Mouse (Mus musculus) adrenal gland, postnatal 14 days (tissue): ENCODE data around the gene Ccdc81. TPM values are rescaled to one million over a fixed set of nuclear protein-coding genes. Genes with fewer than 3 reads are reported as not detected.
A peak's percentile ranks its signal among the peaks of the same experiment; 100 is the strongest.

ENCODE experiments used
- DNase-seq: peaks from one replicate; pipeline ENCODE4 v3.0.0; 2021; ENCODE audit warnings: mixed read lengths
- total RNA-seq: library from RNA; stranded (reverse); gene quantifications from 2 replicates; pipeline ENCODE4 v1.2.3, GENCODE M21; 2021

Ccdc81 gene
- total RNA-seq, 1 experiment from 2014 or later: 0.11 TPM

- DNase-seq: no peak
Measured at GRCm38 (mm10) chr7:89864769-89865168, 38.7 kb downstream of the Ccdc81 start.

- DNase-seq: no peak
Measured at GRCm38 (mm10) chr7:89856440-89857217, 46.8 kb downstream of the Ccdc81 start.

- DNase-seq: no peak
Measured at GRCm38 (mm10) chr7:89855196-89855595, 48.2 kb downstream of the Ccdc81 start.

GRCm38 (mm10) chr7:89853131-89853530 is 50.3 kb downstream of the Ccdc81 start:
- no peak for DNase-seq

GRCm38 (mm10) chr7:89852158-89853095 is 51.0 kb downstream of the Ccdc81 start:
- DNase-seq: peak; percentile 55

GRCm38 (mm10) chr7:89850510-89850909 is 52.9 kb downstream of the Ccdc81 start:
- DNase-seq: peak; percentile 24

GRCm38 (mm10) chr7:89845669-89846068 is 57.8 kb downstream of the Ccdc81 start:
- DNase-seq: no peak

GRCm38 (mm10) chr7:89843533-89843932 is 59.9 kb downstream of the Ccdc81 start:
- DNase-seq: peak; percentile 62

- no peak for DNase-seq
Measured at GRCm38 (mm10) chr7:89843121-89843520, 60.3 kb downstream of the Ccdc81 start.

GRCm38 (mm10) chr7:89842404-89842715 is 61.1 kb downstream of the Ccdc81 start:
- DNase-seq: no peak

GRCm38 (mm10) chr7:89841670-89842403 is 61.6 kb downstream of the Ccdc81 start:
- DNase-seq: peak; percentile 87

GRCm38 (mm10) chr7:89839721-89840120 is 63.7 kb downstream of the Ccdc81 start:
- DNase-seq: no peak

- no peak for DNase-seq
Measured at GRCm38 (mm10) chr7:89837841-89838240, 65.6 kb downstream of the Ccdc81 start.

- DNase-seq: no peak
Measured at GRCm38 (mm10) chr7:89836676-89837075, 66.8 kb downstream of the Ccdc81 start.

- DNase-seq: no peak
Measured at GRCm38 (mm10) chr7:89835566-89835965, 67.9 kb downstream of the Ccdc81 start.

GRCm38 (mm10) chr7:89833521-89833920 is 69.9 kb downstream of the Ccdc81 start:
- DNase-seq: no peak

- DNase-seq: peak; percentile 43
Measured at GRCm38 (mm10) chr7:89829201-89829600, 74.2 kb downstream of the Ccdc81 start.

- DNase-seq: no peak
Measured at GRCm38 (mm10) chr7:89828436-89829065, 74.9 kb downstream of the Ccdc81 start.
